ENCODE assay signal across 7 mouse cellular contexts in genomic region chr5:125203099-125203498, GRCm38 (mm10). TPM values are rescaled to one million over a fixed set of nuclear protein-coding genes. Genes with fewer than 3 reads are reported as not detected.
DNase-seq lines count a peak whose midpoint lies in the region; ATAC-seq lines count a peak whose summit lies in the region.

No protein-coding gene starts in this region.

- H3K9me3 ChIP-seq in forebrain, embryonic 16.5 days (ENCODE audit: control insufficient read depth, low read length), result no peaks in the 10 kb centered on the region

- no peaks in the 10 kb centered on the region for H3K27me3 ChIP-seq in forebrain, embryonic 16.5 days (replicated peaks; ENCODE audit: control insufficient read depth, insufficient read depth, low read length)

- WGBS in forebrain, embryonic 16.5 days, result 5% methylated on average over 7 of the region's 7 CpGs

- H3K36me3 ChIP-seq in forebrain, embryonic 16.5 days (ENCODE audit: control insufficient read depth, insufficient read depth), result no peaks in the 10 kb centered on the region

- H3K9ac ChIP-seq in forebrain, embryonic 16.5 days (replicated peaks; ENCODE audit: low read depth, low read length), result 0 out of 2 replicates have a peak overlapping the region, but pooled peaks have one; percentile 25

- peaks cover 24% of the 10 kb centered on the region for H3K4me1 ChIP-seq in forebrain, embryonic 16.5 days (replicated peaks; ENCODE audit: control insufficient read depth, insufficient read depth, low read length)

- H3K4me2 ChIP-seq in forebrain, embryonic 16.5 days (ENCODE audit: low read length), result peak overlapping the region; percentile 16

- H3K4me3 ChIP-seq in forebrain, embryonic 16.5 days (replicated peaks; ENCODE audit: low read length), result no peak overlapping the region

- ATAC-seq in forebrain, embryonic 16.5 days, result peak; percentile 82
- no peak for ATAC-seq in erythroid progenitor cell, adult 5-6 weeks (replicated peaks; ENCODE audit: low FRiP score, poor library complexity, severe bottlenecking)

- peak overlapping the region; percentile 71 for H3K27ac ChIP-seq in forebrain, embryonic 16.5 days (ENCODE audit: low read length)

- intact Hi-C loops in heart, postnatal 36 days (cut with DNase I), result no loop called here

- DNase-seq in Muller cell, postnatal 12 days (ENCODE audit: inconsistent ontology term), result peak; percentile 85
- peak; percentile 89 for DNase-seq in adrenal gland, postnatal 10 days
- peak; percentile 64 to 67 for DNase-seq in heart, postnatal 36 days
- peak; percentile 73 to 74 for DNase-seq in left cerebral cortex, adult 9 months (ENCODE audit: low spot score in 2 of 2)
- DNase-seq in retina, embryonic 14.5 days (ENCODE audit: low spot score), result peak; percentile 51

RNA-seq across cellular contexts. Expression of gene Ncor2, which starts 24.1 kb away (rescaled TPM):
- total RNA-seq in adrenal gland, postnatal 10 days (2021), result 100 to 1,000 TPM; 125 to 153 TPM
- polyA plus RNA-seq in forebrain, embryonic 16.5 days (2015; fragmentation: Nextera tagmentation; extraction: Ambion mirVana), result 26.5 and 27.1 TPM in 2 replicates
- total RNA-seq in heart, postnatal 36 days (2021), result 10 to 100 TPM; 70.5 to 74.8 TPM
- 10.5 and 37.3 TPM in 2 replicates for total RNA-seq in erythroid progenitor cell, adult 5-6 weeks (2015; ENCODE audit: low replicate concordance)
- 0.91 and 2.6 TPM in 2 replicates for total RNA-seq in erythroid progenitor cell, adult 5-6 weeks (2017; ENCODE audit: low replicate concordance)
